Mouse (Mus musculus): ENCODE results near the gene Ccnt2. TPM values are rescaled to one million over a fixed set of nuclear protein-coding genes. Genes with fewer than 3 reads are reported as not detected.

Gene Ccnt2
- total RNA-seq, 2 experiments from 2014 or later = 53.8 to 60.6 TPM

Other genes with a start within 250 kb of the Ccnt2 start
- 10 to 100 TPM; 23.8 to 32.5 TPM for gene Tmem163, start 94.6 kb upstream of the Ccnt2 start, total RNA-seq (2021)
- gene Acmsd, start 44.8 kb upstream of the Ccnt2 start, total RNA-seq (2021) = not detected
- gene Map3k19, start 80.9 kb downstream of the Ccnt2 start, total RNA-seq (2021) = 1 to 10 TPM; 1.3 to 1.8 TPM
- 10 to 100 TPM; 33.0 to 33.1 TPM for gene Rab3gap1, start 94.6 kb downstream of the Ccnt2 start, total RNA-seq (2021)

Measured in left cerebral cortex, postnatal 4 days (tissue).